Mouse (Mus musculus): ENCODE data around the gene Nt5c1b.

Gene Nt5c1b

GRCm38 (mm10) chr12:10369673-10370072, at the start of gene Nt5c1b:
TSS of gene Nt5c1b (plus strand) at chr12:10369973.
- DNase-seq (ENCODE audit: low read depth, low spot score): no peak

- DNase-seq (ENCODE audit: low read depth, low spot score): no peak
These were observed 42.1 kb upstream of the Nt5c1b start for GRCm38 (mm10) chr12:10327651-10328050.

GRCm38 (mm10) chr12:10329460-10329859, 40.3 kb upstream of the Nt5c1b start:
- DNase-seq (ENCODE audit: low read depth, low spot score): no peak

- DNase-seq (ENCODE audit: low read depth, low spot score): no peak
These were observed 29.2 kb upstream of the Nt5c1b start for GRCm38 (mm10) chr12:10340604-10341003.

- peak; percentile 2 for DNase-seq (ENCODE audit: low read depth, low spot score)
These were observed 19.1 kb upstream of the Nt5c1b start for GRCm38 (mm10) chr12:10350706-10351105.

GRCm38 (mm10) chr12:10357756-10358155, 12.0 kb upstream of the Nt5c1b start:
- no peak for DNase-seq (ENCODE audit: low read depth, low spot score)

GRCm38 (mm10) chr12:10390671-10391441, 21.1 kb downstream of the Nt5c1b start, which contains the start of gene Rdh14:
TSS of gene Rdh14 (plus strand) at chr12:10390772.
- peak; percentile 95 for DNase-seq (ENCODE audit: low read depth, low spot score)

GRCm38 (mm10) chr12:10400788-10401187, 31.0 kb downstream of the Nt5c1b start:
- DNase-seq (ENCODE audit: low read depth, low spot score): no peak

- DNase-seq (ENCODE audit: low read depth, low spot score): no peak
These were observed 32.8 kb downstream of the Nt5c1b start for GRCm38 (mm10) chr12:10402421-10403115.

GRCm38 (mm10) chr12:10410511-10411179, 40.9 kb downstream of the Nt5c1b start:
- no peak for DNase-seq (ENCODE audit: low read depth, low spot score)

GRCm38 (mm10) chr12:10411453-10411852, 41.7 kb downstream of the Nt5c1b start:
- no peak for DNase-seq (ENCODE audit: low read depth, low spot score)

GRCm38 (mm10) chr12:10422347-10422746, 52.6 kb downstream of the Nt5c1b start:
- DNase-seq (ENCODE audit: low read depth, low spot score): no peak

GRCm38 (mm10) chr12:10425982-10426863, 56.5 kb downstream of the Nt5c1b start:
- DNase-seq (ENCODE audit: low read depth, low spot score): no peak

GRCm38 (mm10) chr12:10430999-10431398, 61.2 kb downstream of the Nt5c1b start:
- DNase-seq (ENCODE audit: low read depth, low spot score): no peak

GRCm38 (mm10) chr12:10438054-10439001, 68.6 kb downstream of the Nt5c1b start:
- DNase-seq (ENCODE audit: low read depth, low spot score): peak; percentile 71

All from ZHBTc4 (cell line).